Mouse (Mus musculus) CD4-positive helper T cell, adult 2 months (primary cell): Measurements from ENCODE around the gene Gm8879.
"Not testable (repeated sequence)": the region's sequence is repeated elsewhere in the genome, so short reads cannot be mapped to it uniquely, and the experiment has no call there.

Source experiments
- DNase-seq: peaks from one replicate; pipeline ENCODE4 v3.0.0-alpha.2; 2012; ENCODE audit warnings: low read depth, missing footprints, low spot score

The Gm8879 gene

GRCm38 (mm10) chr5:11127334-11127733, at the start of gene Gm8879:
Gene Gm8879 (plus strand): TSS chr5:11127634.
- DNase-seq, result not testable (repeated sequence)

GRCm38 (mm10) chr5:11138031-11138430, 10.6 kb downstream of the Gm8879 start:
- not testable (repeated sequence) for DNase-seq
